8 mouse cellular contexts compared by ENCODE assay signal in the genomic region with DNA sequence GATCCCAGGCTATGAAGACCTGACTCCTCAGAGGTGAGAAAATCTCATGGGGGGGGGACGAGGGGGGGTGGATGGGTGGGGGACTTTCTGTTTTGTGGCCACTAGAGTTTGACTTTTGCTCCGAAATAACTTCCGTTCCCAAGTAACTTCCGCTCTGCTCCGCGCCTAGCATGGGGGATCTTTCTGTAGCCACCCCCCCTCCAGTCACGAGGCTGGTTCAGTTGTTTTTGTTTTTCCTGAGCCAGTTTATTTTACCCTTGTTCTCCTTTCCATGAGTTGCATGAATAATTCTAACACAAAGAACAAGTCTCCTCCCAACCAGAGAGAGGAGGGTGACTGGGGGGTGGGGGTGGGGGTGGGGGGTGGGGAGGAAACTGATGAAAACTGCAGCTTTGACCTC.
A peak's percentile ranks its signal among the peaks of the same experiment; 100 is the strongest.
DNase-seq lines count a peak whose midpoint lies in the region; ATAC-seq lines count a peak whose summit lies in the region.

No protein-coding gene starts in this region.

- peak overlapping the region; percentile 29; the same call in 1 of the 2 replicates for H3K4me2 ChIP-seq in stomach, embryonic 14.5 days (replicated peaks; ENCODE audit: low read depth, low read length)

- no peak overlapping the region for H3K27ac ChIP-seq in stomach, embryonic 14.5 days (ENCODE audit: low read length)

- H3K9me3 ChIP-seq in stomach, embryonic 14.5 days (ENCODE audit: control insufficient read depth, low read depth, low read length), result no peaks in the 10 kb centered on the region

- no peak overlapping the region for H3K9ac ChIP-seq in stomach, embryonic 14.5 days (replicated peaks; ENCODE audit: low read depth, low read length)

- H3K4me1 ChIP-seq in stomach, embryonic 14.5 days (ENCODE audit: control insufficient read depth, insufficient read depth, low read length), result peaks cover 11% of the 10 kb centered on the region; the same call in 1 of the 2 replicates

- WGBS in stomach, embryonic 14.5 days, result 10% methylated on average over 7 of the region's 7 CpGs

- ATAC-seq in CD4-positive, CD25-positive, alpha-beta regulatory T cell, adult 4 months, result peak; percentile 95
- no peak for ATAC-seq in stomach, embryonic 14.5 days (ENCODE audit: insufficient number of reproducible peaks, insufficient read depth, low FRiP score, low read depth)
- no peak for ATAC-seq in erythroid progenitor cell, adult 5-6 weeks (replicated peaks; ENCODE audit: low FRiP score, poor library complexity, severe bottlenecking)

- no peak overlapping the region for H3K4me3 ChIP-seq in stomach, embryonic 14.5 days (ENCODE audit: low read depth, low read length)

- peak; percentile 67 for DNase-seq in embryo, embryonic 11 days
- DNase-seq in kidney, adult 11 months, result peak; percentile 36
- DNase-seq in lung, postnatal 10 days, result peak; percentile 48
- DNase-seq in layer of hippocampus, postnatal 14 days (ENCODE audit: low spot score in 2 of 2), result no peak
- no peak for DNase-seq in right cerebral cortex, postnatal 14 days

- H3K36me3 ChIP-seq in stomach, embryonic 14.5 days (ENCODE audit: control insufficient read depth, insufficient read depth, low read length), result no peaks in the 10 kb centered on the region

- no peaks in the 10 kb centered on the region for H3K27me3 ChIP-seq in stomach, embryonic 14.5 days (ENCODE audit: control insufficient read depth, insufficient read depth, low read length)

Comparison
In these comparisons a context has a peak if more than half of its experiments do, and no peak if none do; other contexts are left out.
1. DNase-seq: peak in embryo, embryonic 11 days (single experiment), kidney, adult 11 months (single experiment) and lung, postnatal 10 days (single experiment); none in layer of hippocampus, postnatal 14 days (0 of 2) and right cerebral cortex, postnatal 14 days (single experiment).